Mouse (Mus musculus) testis, adult 2 months (tissue): ENCODE results near the gene Tfcp2. TPM values are rescaled to one million over a fixed set of nuclear protein-coding genes. Genes with fewer than 3 reads are reported as not detected.

ENCODE experiments used
- H3K27ac ChIP-seq: fragments of 200-500 bp; 2 replicates; pipeline ENCODE4 v1.5.1; 2012; ENCODE audit warnings: low read depth, low read length; ENCODE audit not compliant: control insufficient read depth, insufficient read depth
- H3K27me3 ChIP-seq: fragments of 200-500 bp; 2 replicates; pipeline ENCODE4 v1.6.1; 2012; ENCODE audit warnings: mild to moderate bottlenecking, low read length, moderate library complexity; ENCODE audit not compliant: control insufficient read depth, insufficient read depth
- H3K36me3 ChIP-seq: fragments of 200-500 bp; 2 replicates; pipeline ENCODE4 v1.6.1; 2012; ENCODE audit warnings: mild to moderate bottlenecking, low read length; ENCODE audit not compliant: control insufficient read depth, insufficient read depth
- H3K4me1 ChIP-seq: fragments of 200-500 bp; 2 replicates; pipeline ENCODE4 v1.6.1; 2012; ENCODE audit warnings: low read length; ENCODE audit not compliant: control insufficient read depth, insufficient read depth
- H3K4me3 ChIP-seq: fragments of 200-500 bp; 2 replicates; pipeline ENCODE4 v1.5.1; 2012; ENCODE audit warnings: low read depth, mild to moderate bottlenecking, low read length, moderate library complexity, mixed read lengths; ENCODE audit not compliant: control insufficient read depth
- CTCF ChIP-seq: fragments of 200-500 bp; IDR thresholded peaks from 2 replicates; pipeline ENCODE4 v1.5.1; 2012; ENCODE audit warnings: low read depth, mild to moderate bottlenecking, inconsistent platforms, low read length, moderate library complexity; ENCODE audit not compliant: control insufficient read depth, insufficient read depth, insufficient replicate concordance
- POLR2A ChIP-seq: fragments of 200-500 bp; IDR thresholded peaks from 2 replicates; pipeline ENCODE4 v1.6.1; 2012; ENCODE audit warnings: low read depth, mild to moderate bottlenecking, inconsistent platforms, low read length, moderate library complexity; ENCODE audit not compliant: control insufficient read depth
- polyA plus RNA-seq: library from polyadenylated mRNA; depleted of rRNA; stranded (reverse); fragments of >200 nt; gene quantifications from 2 replicates; pipeline ENCODE4 v1.2.3, GENCODE M21; 2012

Tfcp2 gene
- polyA plus RNA-seq, 1 experiment, result 11.3 TPM

DNA sequence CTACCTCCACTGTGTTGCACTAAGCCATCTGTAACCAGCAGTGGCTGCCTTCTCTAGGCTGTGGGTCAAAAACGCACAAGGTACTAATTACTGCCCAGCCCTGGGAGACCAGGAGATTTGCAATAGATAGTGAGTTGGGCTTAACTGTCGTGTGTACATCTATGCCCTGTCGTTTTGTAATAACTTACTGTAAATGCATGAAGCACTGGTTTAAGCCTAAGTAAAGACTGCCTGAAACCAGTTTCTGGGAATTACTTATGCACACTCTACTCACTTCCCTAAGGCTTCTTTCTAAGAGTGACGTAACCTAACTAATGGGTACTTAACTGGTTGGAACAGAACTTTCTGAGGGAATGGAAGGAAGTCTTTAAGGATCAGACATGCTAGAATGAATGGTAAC, 72.9 kb downstream of the Tfcp2 start:
- TF ChIP-seq POLR2A, result no peak
- TF ChIP-seq CTCF, result no peak
- Histone ChIP-seq H3K27ac (no peak overlapping the region), H3K36me3 (peaks cover 3% of the 10 kb centered on the region; the same call in 1 of the 2 replicates), H3K4me3 (no peak overlapping the region), H3K4me1 (no peaks in the 10 kb centered on the region), H3K27me3 (no peaks in the 10 kb centered on the region)

DNA sequence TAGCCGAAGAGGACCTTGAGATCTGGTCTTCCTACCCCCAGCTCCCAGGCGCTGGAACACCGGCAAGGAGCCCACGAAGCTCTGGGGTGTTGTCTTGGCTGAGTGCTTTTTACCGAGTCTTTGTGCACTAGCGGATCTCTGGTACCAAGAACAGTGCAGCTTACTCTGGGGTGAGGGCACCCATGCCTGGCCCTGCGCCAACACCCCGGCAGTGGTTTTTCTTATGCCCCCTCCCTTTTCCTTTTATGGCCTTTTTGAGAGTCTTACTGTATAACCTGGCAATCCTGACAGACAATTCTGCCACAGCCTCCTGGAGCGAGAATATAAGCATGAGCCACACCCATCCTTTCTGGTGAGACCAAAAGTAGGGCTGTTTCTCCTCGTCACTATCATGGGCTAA, 73.5 kb downstream of the Tfcp2 start:
- no peaks in the 10 kb centered on the region for H3K27me3 ChIP-seq
- TF ChIP-seq CTCF (no peak), POLR2A (no peak)
- no peak overlapping the region for H3K27ac ChIP-seq
- H3K4me1 ChIP-seq, result no peaks in the 10 kb centered on the region
- H3K4me3 ChIP-seq, result no peak overlapping the region
- peaks cover 3% of the 10 kb centered on the region; the same call in 1 of the 2 replicates for H3K36me3 ChIP-seq

DNA sequence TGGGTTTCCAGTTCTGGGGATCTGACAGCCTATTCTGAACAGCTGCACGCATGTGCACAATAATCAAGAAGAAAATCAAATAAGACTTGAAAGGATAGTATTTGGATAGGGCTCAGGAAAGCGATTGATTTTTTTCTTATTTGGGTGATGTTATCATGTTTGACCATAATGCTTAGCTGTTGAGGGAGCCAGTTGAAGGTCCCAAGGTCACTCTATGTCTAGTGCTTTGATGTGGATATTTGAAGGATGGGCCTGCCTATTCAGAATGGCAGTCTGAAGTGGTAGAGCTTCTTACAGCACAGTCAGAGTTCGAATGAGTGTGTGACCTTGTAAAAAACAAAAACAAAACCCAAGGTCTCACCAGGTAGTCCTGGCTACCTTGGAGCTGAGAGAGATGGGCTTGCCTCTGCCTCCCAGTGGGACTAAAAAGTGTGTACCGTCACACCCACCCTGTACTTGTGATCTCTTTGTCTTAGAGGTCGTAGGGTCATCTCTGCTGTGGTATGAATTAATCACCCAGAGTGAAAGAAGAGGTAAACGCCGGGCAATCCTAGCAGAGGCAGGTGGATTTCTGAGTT, 77.8 kb downstream of the Tfcp2 start:
- Histone ChIP-seq H3K4me1 (peaks cover 3% of the 10 kb centered on the region), H3K27ac (no peak overlapping the region), H3K27me3 (no peaks in the 10 kb centered on the region), H3K4me3 (no peak overlapping the region), H3K36me3 (peaks cover 1% of the 10 kb centered on the region; the same call in 1 of the 2 replicates)
- TF ChIP-seq POLR2A (no peak), CTCF (no peak)

DNA sequence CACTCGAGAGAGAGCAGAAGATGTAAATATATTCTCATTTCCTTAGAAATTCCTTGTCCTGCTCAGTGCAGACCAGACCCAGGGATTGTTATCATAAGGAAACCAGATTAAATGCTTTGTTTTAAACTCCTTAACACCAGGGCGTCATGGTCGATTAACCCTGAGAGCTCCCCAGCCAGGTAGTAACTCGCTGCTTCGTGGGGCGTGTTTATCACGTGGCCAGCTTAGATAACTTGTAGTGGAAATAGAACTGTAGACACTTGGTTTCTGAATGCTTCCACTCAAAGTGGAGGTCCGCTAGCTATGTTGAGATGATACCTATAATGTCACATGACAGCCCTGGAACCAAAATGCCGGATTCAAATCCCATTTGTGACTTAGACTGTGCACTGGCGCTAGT, 81.8 kb downstream of the Tfcp2 start:
- H3K27ac ChIP-seq, result no peak overlapping the region
- TF ChIP-seq POLR2A (no peak), CTCF (no peak)
- H3K4me3 ChIP-seq, result no peak overlapping the region
- no peaks in the 10 kb centered on the region for H3K27me3 ChIP-seq
- H3K4me1 ChIP-seq, result peaks cover 7% of the 10 kb centered on the region
- no peaks in the 10 kb centered on the region; the same call in 1 of the 2 replicates for H3K36me3 ChIP-seq

DNA sequence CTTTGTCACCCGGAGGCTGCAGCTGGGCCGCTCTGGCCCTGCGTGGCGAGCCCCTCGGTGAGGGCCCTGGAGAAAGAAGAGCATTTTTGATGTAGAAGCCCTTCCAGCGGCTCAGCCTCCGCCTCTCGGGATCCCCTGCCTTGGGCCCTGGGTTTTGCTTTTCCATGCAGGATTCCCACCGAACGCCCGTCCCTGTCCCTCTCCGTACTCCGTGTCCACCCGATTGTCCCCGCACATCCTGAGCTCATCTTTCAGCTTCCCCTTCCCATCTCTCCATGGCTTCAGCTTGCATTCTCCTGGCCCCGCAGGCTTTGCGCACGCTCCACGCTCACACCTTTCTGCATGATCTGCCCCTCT, 82.6 kb downstream of the Tfcp2 start:
- TF ChIP-seq POLR2A, result no peak
- no peak for TF ChIP-seq CTCF
- Histone ChIP-seq H3K4me3 (peak overlapping the region; percentile 96), H3K27ac (peak overlapping the region; percentile 90)

DNA sequence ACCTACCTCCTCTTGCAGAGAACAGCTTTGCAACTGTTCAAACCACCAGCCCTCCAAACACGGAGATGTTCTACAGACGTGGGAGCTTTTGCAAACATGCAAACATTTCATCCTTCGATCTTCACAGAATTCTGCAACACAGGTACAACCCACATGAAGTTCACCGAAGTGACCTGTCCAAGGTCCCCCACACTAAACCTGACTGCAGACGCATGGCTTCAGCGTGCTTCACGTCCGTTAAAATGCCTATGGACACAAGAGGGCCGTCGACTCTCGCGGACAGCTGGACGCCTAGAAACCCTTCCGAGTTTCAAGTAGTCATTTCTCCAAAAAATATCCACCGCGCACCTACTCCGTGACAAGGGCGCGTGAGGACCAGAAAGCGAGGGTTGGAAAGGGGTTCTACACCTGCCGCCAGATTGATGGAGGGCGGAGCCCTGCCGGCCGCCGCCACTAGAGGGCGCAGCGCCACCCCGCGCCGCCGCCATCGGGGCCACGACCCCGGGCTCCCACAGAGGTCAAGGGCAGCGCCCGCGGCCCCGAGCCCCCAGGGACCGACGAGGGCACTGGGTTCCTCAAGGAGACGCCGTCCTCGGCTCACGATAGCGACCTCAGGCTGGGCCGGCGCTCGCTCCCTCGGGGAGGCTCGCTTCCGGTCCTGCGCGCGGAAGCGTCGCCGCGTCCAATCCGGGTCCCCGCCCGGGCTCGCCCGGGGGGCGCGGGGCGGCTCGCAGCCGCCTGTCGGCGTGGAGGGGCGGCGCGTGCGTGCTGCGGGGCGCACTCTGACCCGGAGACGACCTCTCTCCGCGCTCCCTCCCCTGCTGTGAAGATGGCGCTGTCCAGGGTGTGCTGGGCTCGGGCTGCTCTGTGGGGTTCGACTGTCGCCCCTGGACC, 83.3 kb downstream of the Tfcp2 start, which contains the start of gene Letmd1:
Gene Letmd1, plus strand, starts transcription at position 729 of the 894 bp plus-strand sequence.
- Histone ChIP-seq H3K36me3 (no peaks in the 10 kb centered on the region), H3K4me3 (peak within 1 kb of the TSS; percentile 96), H3K27ac (peak within 1 kb of the TSS; percentile 90), H3K27me3 (no peaks in the 10 kb centered on the region), H3K4me1 (peaks cover 7% of the 10 kb centered on the region)
- TF ChIP-seq CTCF, result peak; percentile 86
- peak; percentile 75 for TF ChIP-seq POLR2A

More for the DNA sequence above, 82.6 kb downstream of the Tfcp2 start:
- Histone ChIP-seq H3K36me3 (no peaks in the 10 kb centered on the region), H3K27me3 (no peaks in the 10 kb centered on the region), H3K4me1 (peaks cover 7% of the 10 kb centered on the region)

DNA sequence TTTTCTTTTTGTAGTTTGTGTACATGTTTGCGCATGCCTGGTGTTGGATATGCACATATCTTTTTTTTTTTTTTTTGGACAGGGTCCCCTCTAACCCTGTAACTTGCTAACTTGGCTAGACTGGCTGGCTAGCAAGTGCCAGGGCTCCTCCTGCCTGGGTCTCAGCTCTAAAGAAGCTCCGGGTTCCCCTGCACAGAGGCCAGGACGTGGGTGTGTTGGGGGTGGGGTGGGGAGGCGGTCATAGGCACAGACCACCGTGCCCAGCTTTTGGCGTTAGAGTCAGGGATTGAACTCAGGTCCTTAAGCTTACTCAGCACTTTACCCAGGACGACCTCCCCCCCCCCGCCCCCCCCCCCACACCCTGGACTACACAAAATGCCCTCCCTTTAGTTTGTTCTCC, 84.1 kb downstream of the Tfcp2 start:
- H3K36me3 ChIP-seq, result no peaks in the 10 kb centered on the region
- peaks cover 7% of the 10 kb centered on the region for H3K4me1 ChIP-seq
- no peaks in the 10 kb centered on the region for H3K27me3 ChIP-seq
- H3K27ac ChIP-seq, result no peak overlapping the region
- TF ChIP-seq POLR2A (no peak), CTCF (no peak)
- H3K4me3 ChIP-seq, result peak overlapping the region; percentile 96
